Mouse (Mus musculus): ENCODE results near the gene Espn. TPM values are rescaled to one million over a fixed set of nuclear protein-coding genes. Genes with fewer than 3 reads are reported as not detected.
A peak's percentile ranks its signal among the peaks of the same experiment; 100 is the strongest.

The Espn gene
- total RNA-seq (2014; rRNA removed) (0.08 and 0.71 TPM in 2 replicates), polyA plus RNA-seq (2015; fragmentation: Nextera tagmentation; extraction: Ambion mirVana) (0.50 and 0.69 TPM in 2 replicates)

- DNase-seq (no peak), ATAC-seq (peak; percentile 65)
- no peaks in the 10 kb centered on the region for H3K4me1 ChIP-seq (ENCODE audit: insufficient read depth)
- peak within 1 kb of the TSS; percentile 18 for H3K4me3 ChIP-seq (ENCODE audit: low read depth, low read length)
- H3K9me3 ChIP-seq (ENCODE audit: low read length), result no peaks in the 10 kb centered on the region
- no peaks in the 10 kb centered on the region for H3K36me3 ChIP-seq (ENCODE audit: insufficient read depth)
- H3K27me3 ChIP-seq (ENCODE audit: insufficient read depth, low read length), result peaks cover 48% of the 10 kb centered on the region
- H3K9ac ChIP-seq, result no peak within 1 kb of the TSS
- no peak for TF ChIP-seq CTCF (IDR thresholded peaks at IDR 0.05; ENCODE audit: low read depth)
- peak within 1 kb of the TSS; percentile 27 for H3K4me2 ChIP-seq (ENCODE audit: low read depth)
- WGBS, result 5% methylated on average over 55 of the region's 57 CpGs
- no peak within 1 kb of the TSS for H3K27ac ChIP-seq (ENCODE audit: low read depth, low read length)
Measured at GRCm38 (mm10) chr4:152151966-152152544, at the start of gene Espn. Espn (minus strand) TSS chr4:152152371.

GRCm38 (mm10) chr4:152201492-152201891 is 49.3 kb upstream of the Espn start:
- no peaks in the 10 kb centered on the region for H3K9me3 ChIP-seq (ENCODE audit: low read length)
- no peak overlapping the region for H3K9ac ChIP-seq
- H3K4me2 ChIP-seq (ENCODE audit: low read depth), result no peak overlapping the region
- no peak overlapping the region for H3K4me3 ChIP-seq (ENCODE audit: low read depth, low read length)
- H3K27ac ChIP-seq (ENCODE audit: low read depth, low read length), result no peak overlapping the region
- 0 out of 2 replicates have a peak, but pooled peaks cover 3% of the 10 kb centered on the region for H3K36me3 ChIP-seq (ENCODE audit: insufficient read depth)
- no peak for TF ChIP-seq CTCF (IDR thresholded peaks at IDR 0.05; ENCODE audit: low read depth)
- peaks cover 16% of the 10 kb centered on the region for H3K4me1 ChIP-seq (ENCODE audit: insufficient read depth)
- ATAC-seq (no peak), DNase-seq (no peak)
- 68% methylated on average over 6 of the region's 6 CpGs for WGBS
- H3K27me3 ChIP-seq (ENCODE audit: insufficient read depth, low read length), result no peaks in the 10 kb centered on the region

GRCm38 (mm10) chr4:152199617-152200016 is 47.4 kb upstream of the Espn start:
- H3K9me3 ChIP-seq (ENCODE audit: low read length), result no peaks in the 10 kb centered on the region
- 88% methylated on average over 1 of the region's 1 CpGs for WGBS
- peaks cover 16% of the 10 kb centered on the region for H3K4me1 ChIP-seq (ENCODE audit: insufficient read depth)
- ATAC-seq, result no peak
- no peak overlapping the region for H3K4me3 ChIP-seq (ENCODE audit: low read depth, low read length)
- H3K9ac ChIP-seq, result no peak overlapping the region
- H3K27me3 ChIP-seq (ENCODE audit: insufficient read depth, low read length), result no peaks in the 10 kb centered on the region
- H3K27ac ChIP-seq (ENCODE audit: low read depth, low read length), result no peak overlapping the region
- H3K4me2 ChIP-seq (ENCODE audit: low read depth), result no peak overlapping the region
- no peak for DNase-seq
- 0 out of 2 replicates have a peak, but pooled peaks cover 4% of the 10 kb centered on the region for H3K36me3 ChIP-seq (ENCODE audit: insufficient read depth)
- TF ChIP-seq CTCF (IDR thresholded peaks at IDR 0.05; ENCODE audit: low read depth), result no peak

GRCm38 (mm10) chr4:152197545-152197944 is 45.4 kb upstream of the Espn start:
- ATAC-seq (no peak), DNase-seq (no peak)
- H3K4me1 ChIP-seq (ENCODE audit: insufficient read depth), result peaks cover 5% of the 10 kb centered on the region
- no peak overlapping the region for H3K4me3 ChIP-seq (ENCODE audit: low read depth, low read length)
- H3K4me2 ChIP-seq (ENCODE audit: low read depth), result no peak overlapping the region
- no peak overlapping the region for H3K9ac ChIP-seq
- no peak for TF ChIP-seq CTCF (IDR thresholded peaks at IDR 0.05; ENCODE audit: low read depth)
- H3K27ac ChIP-seq (ENCODE audit: low read depth, low read length), result no peak overlapping the region
- H3K36me3 ChIP-seq (ENCODE audit: insufficient read depth), result 0 out of 2 replicates have a peak, but pooled peaks cover 4% of the 10 kb centered on the region
- 86% methylated on average over 5 of the region's 5 CpGs for WGBS
- no peaks in the 10 kb centered on the region for H3K27me3 ChIP-seq (ENCODE audit: insufficient read depth, low read length)
- no peaks in the 10 kb centered on the region for H3K9me3 ChIP-seq (ENCODE audit: low read length)

- TF ChIP-seq CTCF (IDR thresholded peaks at IDR 0.05; ENCODE audit: low read depth), result no peak
Measured at GRCm38 (mm10) chr4:152196276-152196675, 44.1 kb upstream of the Espn start.

GRCm38 (mm10) chr4:152194476-152195175 is 42.5 kb upstream of the Espn start:
- no peak overlapping the region for H3K27ac ChIP-seq (ENCODE audit: low read depth, low read length)
- no peak overlapping the region for H3K9ac ChIP-seq
- no peak for TF ChIP-seq CTCF (IDR thresholded peaks at IDR 0.05; ENCODE audit: low read depth)
- no peaks in the 10 kb centered on the region for H3K27me3 ChIP-seq (ENCODE audit: insufficient read depth, low read length)
- H3K9me3 ChIP-seq (ENCODE audit: low read length), result no peaks in the 10 kb centered on the region
- no peaks in the 10 kb centered on the region for H3K4me1 ChIP-seq (ENCODE audit: insufficient read depth)
- DNase-seq, result no peak
- ATAC-seq, result no peak
- no peak overlapping the region for H3K4me3 ChIP-seq (ENCODE audit: low read depth, low read length)
- no peak overlapping the region for H3K4me2 ChIP-seq (ENCODE audit: low read depth)
- 86% methylated on average over 3 of the region's 3 CpGs for WGBS
- H3K36me3 ChIP-seq (ENCODE audit: insufficient read depth), result 0 out of 2 replicates have a peak, but pooled peaks cover 4% of the 10 kb centered on the region

More at GRCm38 (mm10) chr4:152196276-152196675, 44.1 kb upstream of the Espn start:
- 94% methylated on average over 7 of the region's 9 CpGs for WGBS
- Histone ChIP-seq H3K4me3 (ENCODE audit: low read depth, low read length) (no peak overlapping the region), H3K27me3 (ENCODE audit: insufficient read depth, low read length) (no peaks in the 10 kb centered on the region), H3K9ac (no peak overlapping the region), H3K27ac (ENCODE audit: low read depth, low read length) (no peak overlapping the region), H3K9me3 (ENCODE audit: low read length) (no peaks in the 10 kb centered on the region), H3K36me3 (ENCODE audit: insufficient read depth) (0 out of 2 replicates have a peak, but pooled peaks cover 4% of the 10 kb centered on the region), H3K4me2 (ENCODE audit: low read depth) (no peak overlapping the region), H3K4me1 (ENCODE audit: insufficient read depth) (no peaks in the 10 kb centered on the region)
- no peak for DNase-seq
- ATAC-seq, result no peak

- 0 out of 2 replicates have a peak, but pooled peaks cover 4% of the 10 kb centered on the region for H3K36me3 ChIP-seq (ENCODE audit: insufficient read depth)
- no peak overlapping the region for H3K4me2 ChIP-seq (ENCODE audit: low read depth)
- H3K9ac ChIP-seq, result no peak overlapping the region
- no peaks in the 10 kb centered on the region for H3K27me3 ChIP-seq (ENCODE audit: insufficient read depth, low read length)
- no peak for ATAC-seq
- H3K27ac ChIP-seq (ENCODE audit: low read depth, low read length), result 0 out of 2 replicates have a peak overlapping the region, but pooled peaks have one; percentile 2
- no peak for TF ChIP-seq CTCF (IDR thresholded peaks at IDR 0.05; ENCODE audit: low read depth)
- no peak for DNase-seq
- no peaks in the 10 kb centered on the region for H3K9me3 ChIP-seq (ENCODE audit: low read length)
- 19% methylated on average over 4 of the region's 4 CpGs for WGBS
- H3K4me3 ChIP-seq (ENCODE audit: low read depth, low read length), result no peak overlapping the region
- no peaks in the 10 kb centered on the region for H3K4me1 ChIP-seq (ENCODE audit: insufficient read depth)
Measured at GRCm38 (mm10) chr4:152192569-152192968, 40.4 kb upstream of the Espn start.

Data from forebrain, postnatal 0 days (tissue).